Mouse (Mus musculus): ENCODE data around the gene Nek7. TPM values are rescaled to one million over a fixed set of nuclear protein-coding genes. Genes with fewer than 3 reads are reported as not detected.

Gene Nek7
- total RNA-seq, 4 experiments from 2014 or later: 36.9 to 39.8 (median 37.8) TPM

DNA sequence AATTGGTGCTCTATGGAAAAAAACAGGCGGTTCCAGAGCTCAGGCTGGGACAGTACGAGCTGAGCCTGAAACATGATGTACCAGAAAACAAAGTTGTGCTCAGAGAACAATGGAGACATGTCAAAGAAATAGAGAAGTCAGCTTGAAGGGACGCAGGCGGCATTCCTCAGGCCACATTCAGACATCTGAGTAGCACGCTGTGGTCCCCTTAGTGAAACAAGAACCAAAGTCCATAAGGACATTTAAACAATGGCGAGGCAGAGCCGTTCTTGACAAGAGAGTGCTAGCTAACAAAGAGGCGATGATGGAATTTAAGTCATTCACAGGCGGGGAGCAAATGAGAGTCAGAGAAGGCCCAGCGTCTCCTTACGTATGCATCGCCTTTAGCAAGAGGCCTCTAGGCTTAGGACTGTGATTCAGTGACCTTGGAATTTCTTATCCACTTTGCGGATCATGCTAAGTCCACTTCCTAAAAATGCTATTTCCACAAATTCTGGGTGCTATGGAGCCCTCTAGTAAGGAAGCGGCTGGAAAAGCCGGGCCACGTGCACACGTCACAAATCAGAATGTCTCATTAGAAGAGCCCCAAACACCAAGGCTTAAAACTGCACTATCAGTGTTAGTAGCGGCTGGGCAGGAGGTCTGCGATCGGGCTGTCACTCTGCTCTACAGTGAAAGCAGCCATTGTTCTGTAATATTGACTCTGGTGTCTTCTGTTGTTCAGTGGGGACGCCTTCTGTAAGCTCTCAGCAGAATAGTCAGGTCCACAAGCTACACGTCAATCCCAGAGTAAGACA, 48.2 kb downstream of the Nek7 start:
- DNase-seq (ENCODE audit: low spot score in 2 of 2): no peak

- no peak for DNase-seq (ENCODE audit: low spot score in 2 of 2)
Measured at GRCm38 (mm10) chr1:138571038-138571441, 48.9 kb downstream of the Nek7 start.

DNA sequence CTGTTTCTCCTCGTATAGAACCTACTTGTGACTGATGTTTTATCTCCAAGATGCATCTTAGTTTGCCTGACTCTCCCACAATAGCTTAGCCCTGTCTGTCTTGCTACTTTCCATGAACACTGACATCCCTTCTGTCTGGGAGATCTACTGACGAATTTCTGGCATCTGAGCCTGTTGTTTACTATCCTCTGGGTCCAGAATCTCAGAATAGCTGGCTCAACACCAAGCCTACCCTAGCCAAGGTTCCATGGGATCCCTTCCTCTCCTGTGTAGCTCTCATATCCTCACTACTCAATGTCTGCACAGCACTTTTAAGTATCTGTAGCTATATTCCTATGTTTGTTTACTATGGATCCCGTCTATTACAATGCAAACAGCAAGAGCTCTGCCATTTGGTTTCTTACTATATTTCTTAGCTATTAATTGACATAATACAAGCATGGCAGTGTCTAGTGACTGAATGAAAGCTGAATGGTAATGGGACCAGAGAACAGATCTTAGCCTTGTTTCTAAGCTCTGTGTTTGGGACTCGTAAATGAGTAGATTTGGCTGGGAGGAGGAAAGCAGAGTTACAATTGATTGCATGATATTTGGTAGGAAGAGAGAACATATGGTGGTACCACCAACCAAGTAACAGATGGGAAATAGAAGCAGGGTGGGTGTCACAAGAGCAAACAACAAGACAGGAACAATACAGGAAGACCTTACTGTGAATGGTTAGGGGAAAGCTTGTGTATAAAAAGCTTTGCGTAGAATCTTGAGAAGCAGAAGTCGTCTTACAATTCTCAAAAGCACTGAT, 51.3 kb downstream of the Nek7 start:
- DNase-seq (ENCODE audit: low spot score in 2 of 2): no peak

DNA sequence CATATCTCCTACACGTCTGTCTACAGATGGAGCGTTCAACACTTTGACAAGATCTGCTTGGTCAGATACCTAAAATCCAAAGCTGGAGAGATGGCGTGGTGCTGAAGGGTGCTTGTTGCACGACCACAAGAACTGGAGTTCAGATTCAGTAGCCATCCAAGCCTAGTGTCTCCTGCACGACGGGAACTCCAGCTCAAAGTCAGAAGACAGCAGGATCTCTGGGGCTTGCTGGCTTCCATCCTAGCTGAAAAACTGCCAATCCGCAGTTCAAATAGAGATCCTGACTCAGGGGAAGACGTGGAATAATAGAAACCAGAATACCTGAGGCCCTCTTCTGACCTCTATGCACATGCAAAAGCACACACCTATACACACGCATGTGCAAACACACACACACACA, 52.0 kb downstream of the Nek7 start:
- no peak for DNase-seq (ENCODE audit: low spot score in 2 of 2)

DNA sequence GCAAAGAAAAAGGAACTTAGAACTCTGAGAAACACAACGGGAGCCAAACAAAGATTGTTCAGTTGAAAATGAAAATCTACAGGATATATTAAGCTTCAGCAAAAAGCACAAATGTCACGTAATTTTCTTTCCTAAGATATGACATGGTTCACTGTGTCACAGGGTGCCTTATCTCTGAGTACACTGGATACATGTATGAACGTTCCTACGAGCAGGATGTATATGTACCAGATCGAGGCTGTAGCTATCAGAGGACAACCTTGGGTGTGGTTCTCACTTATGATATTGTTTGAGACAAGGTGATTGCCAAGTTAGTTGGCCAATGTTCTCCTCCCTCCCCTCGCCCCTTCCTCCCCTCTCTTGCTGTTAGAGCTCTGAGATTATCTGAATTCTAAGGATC, 55.3 kb downstream of the Nek7 start:
- no peak for DNase-seq (ENCODE audit: low spot score in 2 of 2)

- no peak for DNase-seq (ENCODE audit: low spot score in 2 of 2)
Measured at GRCm38 (mm10) chr1:138560733-138561132, 59.2 kb downstream of the Nek7 start.

DNA sequence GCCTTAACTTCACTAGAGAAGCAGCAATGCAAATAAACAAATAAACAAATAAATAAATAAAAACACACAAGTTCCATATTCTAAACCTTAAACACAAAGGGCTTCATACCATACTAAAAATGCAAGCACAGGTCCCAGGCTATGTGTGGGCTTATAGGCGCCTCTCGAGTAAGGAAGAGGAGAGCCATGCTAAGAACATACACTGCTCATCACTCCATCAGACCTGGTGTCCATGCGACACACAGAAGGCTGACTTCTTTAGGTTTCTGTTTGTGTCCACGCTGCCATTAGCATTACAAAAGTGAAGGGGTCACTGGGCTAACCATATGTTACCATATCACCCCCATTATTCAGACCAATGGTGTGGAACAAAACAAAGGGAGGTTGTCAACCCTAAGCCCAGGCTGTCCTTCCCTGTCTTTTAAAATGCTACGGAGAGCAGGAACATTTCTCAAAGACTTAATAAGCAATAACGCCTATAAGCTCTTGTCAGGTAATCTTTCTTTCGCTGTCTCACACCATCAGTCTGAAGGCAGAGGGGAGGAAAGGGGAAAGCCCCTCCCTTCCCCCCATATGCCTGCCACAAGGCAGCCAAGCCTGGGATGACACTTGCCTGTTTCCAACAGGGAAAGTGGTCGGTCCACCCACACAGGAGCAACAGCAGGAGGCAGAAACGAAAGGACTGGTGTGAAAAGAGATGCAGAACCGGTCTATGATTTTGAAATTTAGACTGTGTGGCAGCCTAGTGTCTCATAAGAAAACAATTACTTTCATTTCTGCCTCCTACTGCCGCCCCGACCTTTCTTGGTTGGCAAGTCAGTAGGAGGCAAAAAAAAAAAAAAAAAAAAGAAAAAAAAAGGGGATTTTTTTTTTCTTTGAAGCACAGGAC, 60.5 kb downstream of the Nek7 start:
- no peak for DNase-seq (ENCODE audit: low spot score in 2 of 2)

DNA sequence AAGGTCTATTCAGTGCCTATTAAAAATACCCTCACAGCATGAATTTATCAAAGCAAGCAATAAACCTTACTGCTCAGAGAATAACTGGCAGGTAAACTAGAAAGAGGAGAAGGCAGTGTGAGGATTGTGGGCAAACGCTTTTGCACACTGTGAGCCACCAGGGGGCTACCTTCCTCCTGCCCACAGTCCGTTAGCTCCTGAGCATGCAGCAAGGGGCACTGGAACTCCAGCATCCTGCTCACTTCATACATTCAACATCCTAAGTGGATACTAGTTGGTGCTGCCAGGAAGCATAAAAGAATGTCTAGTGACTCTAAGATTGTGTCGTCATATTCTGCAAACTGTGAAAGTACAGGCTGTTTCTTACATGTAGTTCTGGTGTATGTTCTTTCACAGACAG, 61.6 kb downstream of the Nek7 start:
- DNase-seq (ENCODE audit: low spot score in 2 of 2): no peak

DNA sequence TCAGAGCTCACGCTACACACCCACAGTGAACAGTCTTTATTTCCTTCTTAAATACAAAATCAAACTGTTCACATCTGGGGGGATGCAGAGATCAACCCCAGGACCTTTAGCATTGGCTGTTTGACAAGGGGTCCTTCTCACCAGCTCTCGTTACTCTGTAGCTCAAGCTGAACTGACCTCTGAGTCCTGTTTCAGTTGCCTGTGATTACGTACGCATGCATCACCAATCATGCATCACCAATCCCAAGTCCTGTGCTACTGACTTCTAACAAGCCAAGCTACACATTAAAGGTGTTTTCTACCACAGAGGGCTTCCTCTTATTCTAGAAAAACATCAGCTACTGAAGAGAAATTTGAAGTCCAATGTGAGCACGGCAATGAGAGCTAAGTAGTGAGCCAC, 65.0 kb downstream of the Nek7 start:
- no peak for DNase-seq (ENCODE audit: low spot score in 2 of 2)

DNA sequence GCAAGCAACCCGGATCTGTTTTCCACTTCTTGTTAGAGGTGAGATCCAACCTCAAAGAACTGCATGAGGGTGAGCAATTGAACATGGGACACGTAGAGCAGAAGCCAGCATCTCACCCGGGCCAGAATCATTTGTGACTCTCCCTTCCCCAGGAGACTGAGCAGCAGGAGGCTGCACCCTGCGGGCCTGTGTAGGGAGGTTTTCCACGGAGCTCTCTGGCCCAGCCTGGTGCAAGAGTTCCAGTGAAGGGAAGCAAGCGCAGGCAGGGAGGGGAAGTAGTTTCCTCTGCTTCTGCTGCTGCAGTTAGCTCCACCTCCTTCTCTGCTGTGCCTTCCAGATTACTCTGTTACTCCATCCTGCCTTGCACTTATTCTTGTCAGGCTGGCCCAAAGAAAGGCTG, 69.8 kb downstream of the Nek7 start:
- DNase-seq (ENCODE audit: low spot score in 2 of 2): no peak

DNA sequence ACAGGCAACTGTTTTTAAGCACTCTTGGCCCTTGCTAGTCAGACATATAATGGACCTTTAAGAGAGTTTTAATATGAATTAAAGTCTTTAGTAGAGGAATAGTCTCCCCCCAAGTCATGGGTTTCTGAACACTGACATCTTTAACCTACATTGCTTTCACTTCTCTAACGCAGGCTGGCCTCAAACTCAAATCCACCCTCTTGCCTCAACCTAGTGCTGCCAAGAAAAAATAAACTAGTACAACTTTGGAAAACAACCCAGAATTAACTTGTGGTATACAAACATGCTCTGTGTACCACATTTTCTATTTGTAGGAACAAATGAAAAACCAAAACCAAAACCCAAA, 77.8 kb downstream of the Nek7 start:
- DNase-seq (ENCODE audit: low spot score in 2 of 2): no peak

DNA sequence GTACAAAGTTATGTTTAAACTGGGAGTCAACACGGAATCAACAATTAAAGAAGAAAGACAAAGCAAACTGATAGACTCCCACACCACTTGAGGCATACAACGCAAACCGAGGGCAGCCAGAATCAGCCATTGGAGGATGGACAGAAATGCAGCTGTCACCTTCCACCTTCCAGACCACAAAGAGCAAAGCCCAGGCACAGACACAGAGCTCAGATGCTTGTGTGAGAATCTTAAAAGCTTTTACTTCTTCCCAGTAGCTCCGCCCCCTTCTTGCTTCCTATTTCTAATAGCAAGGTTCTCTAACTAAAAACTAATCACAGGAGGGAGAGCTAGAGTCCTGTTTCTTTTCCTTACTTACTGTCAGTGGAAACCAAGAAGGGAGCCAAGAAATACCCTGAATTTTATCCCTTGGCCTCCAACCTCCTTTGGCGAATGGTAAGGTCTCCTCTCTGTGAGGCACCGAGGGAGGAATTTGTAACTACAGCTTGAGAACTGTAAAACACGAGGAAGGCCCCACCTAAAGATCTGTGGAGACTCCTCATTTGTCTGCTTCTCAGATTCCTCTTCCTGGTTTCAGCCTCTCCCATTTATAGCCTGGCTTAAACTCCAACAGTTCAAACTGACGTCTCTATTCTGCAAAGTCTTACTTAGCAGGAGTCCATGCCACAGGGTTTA, 78.3 kb downstream of the Nek7 start:
- DNase-seq (ENCODE audit: low spot score in 2 of 2): no peak

DNA sequence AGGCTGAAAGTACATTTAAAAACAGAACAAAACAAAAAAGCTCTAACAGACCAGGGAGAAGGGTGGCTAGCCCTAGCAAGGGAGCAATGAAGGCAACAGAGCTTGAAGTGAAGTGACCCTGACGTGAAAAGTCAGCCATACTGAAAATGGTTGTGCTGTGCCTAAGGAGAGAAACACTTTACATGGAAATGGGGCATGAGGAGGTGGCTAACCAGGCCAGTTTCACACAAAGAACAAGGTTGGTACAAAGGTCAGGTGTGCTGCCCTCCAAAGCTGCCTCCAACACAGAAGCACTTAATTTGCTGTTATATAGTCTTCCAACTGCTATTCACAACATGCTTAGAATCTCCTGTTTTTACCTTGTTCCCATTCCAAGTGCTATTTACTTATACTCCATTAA, 80.2 kb downstream of the Nek7 start:
- DNase-seq (ENCODE audit: low spot score in 2 of 2): no peak

- DNase-seq (ENCODE audit: low spot score in 2 of 2): no peak
Measured at GRCm38 (mm10) chr1:138538217-138538616, 81.7 kb downstream of the Nek7 start.

DNA sequence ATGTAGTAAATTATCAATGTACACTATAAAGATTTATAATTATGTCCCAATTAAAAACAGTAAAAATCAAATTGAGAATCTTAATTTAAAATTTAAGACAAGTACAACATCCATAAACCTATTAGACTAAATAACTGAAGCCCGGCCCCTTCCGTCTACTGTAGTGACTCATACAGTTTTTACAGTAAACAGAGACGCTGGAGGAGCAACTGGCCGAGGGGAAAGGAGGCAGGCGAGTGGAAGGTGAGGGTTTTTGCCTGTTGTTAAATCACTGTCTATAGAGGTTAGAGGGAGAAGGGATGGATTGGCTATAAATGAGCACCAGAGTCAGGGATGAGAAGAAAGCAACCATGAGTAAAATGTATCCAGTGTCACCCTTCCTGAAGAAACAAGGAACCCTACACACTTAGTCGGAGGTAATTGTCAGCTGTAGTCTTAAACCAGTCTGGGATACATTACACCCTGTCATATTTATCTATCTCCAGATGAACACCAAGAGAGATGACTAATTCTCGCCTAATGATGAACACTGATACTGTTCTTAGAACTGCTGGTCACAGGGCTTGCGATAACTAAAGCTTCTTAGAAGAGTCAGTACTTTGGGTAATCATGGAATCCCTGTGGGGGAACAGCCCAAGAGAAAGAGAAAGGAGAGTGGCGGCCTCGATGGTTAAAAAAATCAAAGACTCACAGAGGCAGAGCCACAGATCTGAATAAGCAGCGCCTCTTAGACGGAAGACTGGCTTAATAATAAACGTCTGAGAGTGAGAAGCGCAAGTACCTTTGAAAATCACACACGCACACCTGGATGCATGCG, 84.0 kb downstream of the Nek7 start:
- DNase-seq (ENCODE audit: low spot score in 2 of 2): no peak

DNA sequence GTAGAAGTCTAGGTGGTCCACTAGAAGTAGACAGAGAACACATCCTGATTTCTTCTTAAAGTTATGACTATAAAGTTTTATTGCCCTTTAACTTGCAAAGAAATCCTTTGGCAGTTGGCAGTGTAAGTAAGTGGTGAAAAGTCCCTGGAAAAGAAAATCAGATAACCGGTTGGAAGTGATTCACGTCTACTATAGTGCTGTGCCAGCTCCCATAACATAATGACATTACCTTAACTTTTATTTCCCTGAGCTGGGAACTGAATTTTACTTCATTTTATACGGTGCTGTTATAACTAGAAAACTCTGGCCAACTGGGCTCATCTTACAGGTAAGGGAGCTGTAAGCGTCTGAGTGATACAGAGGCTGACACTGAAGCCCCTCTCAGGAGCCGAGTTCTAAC, 89.3 kb downstream of the Nek7 start:
- no peak for DNase-seq (ENCODE audit: low spot score in 2 of 2)

GRCm38 (mm10) chr1:138523962-138524361, 96.0 kb downstream of the Nek7 start:
- no peak for DNase-seq (ENCODE audit: low spot score in 2 of 2)

DNA sequence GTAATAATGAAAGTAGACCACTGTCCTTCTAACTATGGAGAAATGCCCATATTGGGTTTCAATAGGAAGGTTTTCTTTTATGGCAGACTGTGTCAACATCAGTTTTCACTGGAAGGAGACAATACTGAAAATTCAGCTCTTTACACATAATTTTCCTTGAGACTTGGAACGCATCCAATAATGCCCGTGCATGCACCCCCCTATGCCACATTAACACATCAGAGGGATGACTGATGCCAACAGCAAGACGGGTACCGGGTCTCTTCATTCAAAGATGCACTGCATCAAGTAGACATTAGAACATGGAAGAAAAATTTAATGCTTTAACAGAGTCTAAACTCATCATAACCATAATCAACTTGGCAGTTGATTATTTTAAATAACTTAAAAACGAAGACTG, 101.7 kb downstream of the Nek7 start:
- DNase-seq (ENCODE audit: low spot score in 2 of 2): no peak

DNA sequence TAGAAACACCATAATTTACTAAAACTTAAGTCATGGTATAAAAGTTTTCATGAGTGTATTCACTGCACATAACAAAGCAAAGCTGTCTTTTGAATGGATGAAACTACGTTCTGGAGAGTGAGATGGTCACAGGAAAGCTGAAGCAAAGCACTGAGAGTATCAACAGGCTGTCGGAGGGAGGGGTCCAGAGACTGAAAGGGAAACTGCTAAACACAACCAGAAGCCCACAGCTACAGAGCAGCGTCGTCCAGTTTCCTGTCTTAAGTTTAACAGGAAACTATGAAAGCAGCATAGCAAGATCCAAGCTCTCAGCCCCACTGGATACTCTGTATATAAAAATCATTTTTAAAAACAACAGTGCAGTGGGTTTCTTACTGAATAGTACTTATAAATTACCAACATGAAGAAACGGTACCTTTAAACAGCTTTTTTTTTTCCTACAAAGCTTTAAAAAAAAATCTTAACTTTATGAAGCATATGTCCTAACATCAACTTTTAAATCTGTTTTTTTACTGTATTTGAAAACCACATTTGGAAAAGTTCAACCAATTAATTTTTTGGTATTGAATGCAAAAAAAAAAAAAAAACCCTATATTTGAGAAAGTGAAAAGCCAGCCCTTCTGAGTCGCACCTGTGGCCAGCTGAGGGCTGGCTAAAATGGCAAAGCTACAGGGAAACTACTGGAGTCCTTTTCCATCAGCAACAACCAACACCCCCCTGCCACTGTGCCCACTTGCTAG, 102.4 kb downstream of the Nek7 start:
- no peak for DNase-seq (ENCODE audit: low spot score in 2 of 2)

DNA sequence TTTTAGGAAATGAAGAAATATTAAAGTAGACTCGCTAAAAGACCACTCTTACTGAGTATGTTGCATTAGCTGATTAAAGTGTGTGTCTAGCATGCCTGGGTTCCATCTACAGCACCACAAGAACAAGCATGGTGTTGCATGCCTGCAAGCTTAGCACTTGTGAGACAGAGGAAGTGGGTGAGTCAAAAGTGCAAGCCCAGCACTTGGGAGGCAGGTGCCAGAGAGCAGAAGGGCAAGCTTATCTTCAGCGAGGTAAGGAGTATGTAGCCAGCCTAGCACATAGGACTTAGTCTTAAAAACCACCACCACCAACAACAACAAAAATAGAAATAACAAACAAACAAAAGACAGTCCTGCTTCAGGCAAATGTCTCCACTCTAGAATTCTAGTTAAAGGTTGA, 103.0 kb downstream of the Nek7 start:
- DNase-seq (ENCODE audit: low spot score in 2 of 2): no peak
